9 mouse cellular contexts compared by ENCODE assay signal in the genomic region with DNA sequence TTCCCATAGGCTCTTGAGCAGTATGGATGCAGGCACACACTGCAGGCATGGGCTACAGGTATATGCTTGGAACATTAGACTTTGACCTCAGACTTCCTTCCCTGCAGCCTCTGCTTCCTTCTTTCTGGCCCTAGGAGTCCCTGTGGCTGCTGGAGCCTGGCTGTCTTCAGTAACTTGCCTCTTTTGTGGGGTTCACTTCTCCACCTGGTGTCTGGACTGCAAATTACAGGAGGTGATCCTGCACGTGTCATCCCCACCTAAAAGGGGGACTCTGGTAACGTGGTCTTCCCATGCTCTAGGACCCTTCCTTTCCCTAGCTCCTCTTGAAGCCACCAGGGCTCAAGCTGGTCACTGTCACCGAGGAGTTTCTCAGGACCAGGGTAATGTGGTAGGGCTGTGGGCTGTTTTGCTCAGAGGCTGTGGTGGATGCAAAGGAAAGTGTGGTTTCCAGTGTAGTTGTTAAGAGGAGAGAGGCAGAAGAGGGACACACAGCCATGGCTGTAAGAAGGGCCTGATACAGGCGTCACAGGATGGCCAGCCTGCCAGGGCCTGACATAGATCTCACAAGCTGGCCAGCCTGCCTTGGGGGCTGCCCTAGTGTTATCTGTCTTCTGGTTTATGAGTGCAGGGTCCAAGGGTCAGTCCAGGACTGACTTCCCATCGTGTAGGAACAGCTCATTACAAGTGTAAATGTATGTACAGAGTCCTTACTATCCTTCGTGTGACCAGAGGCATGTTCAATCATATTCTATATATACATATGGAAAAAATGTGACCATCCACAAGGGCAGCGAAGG. TPM values are rescaled to one million over a fixed set of nuclear protein-coding genes. Genes with fewer than 3 reads are reported as not detected.
DNase-seq lines count a peak whose midpoint lies in the region; ATAC-seq lines count a peak whose summit lies in the region.
"Had no signal": no experiment of that assay in that cellular context is flagged by ENCODE, and none has a peak within 500 bp of the region (broad histone marks: within the 10 kb centered on the region; RNA-seq: fewer than 3 reads in every experiment).

No protein-coding gene starts in this region.

- no peaks in the 10 kb centered on the region for H3K27me3 ChIP-seq in kidney, embryonic 15.5 days
- H3K27me3 ChIP-seq: embryonic facial prominence, embryonic 15.5 days had no signal

- no peak overlapping the region for H3K9ac ChIP-seq in kidney, embryonic 15.5 days
- H3K9ac ChIP-seq: embryonic facial prominence, embryonic 15.5 days had no signal

- H3K4me2 ChIP-seq in kidney, embryonic 15.5 days, result no peak overlapping the region
- H3K4me2 ChIP-seq: embryonic facial prominence, embryonic 15.5 days had no signal

- peaks cover 6% of the 10 kb centered on the region for H3K4me1 ChIP-seq in kidney, embryonic 15.5 days
- H3K4me1 ChIP-seq: embryonic facial prominence, embryonic 15.5 days had no signal

- WGBS in kidney, embryonic 15.5 days, result 54% methylated on average over 7 of the region's 7 CpGs

- no peak overlapping the region for H3K4me3 ChIP-seq in kidney, embryonic 15.5 days (replicated peaks)
- H3K4me3 ChIP-seq: embryonic facial prominence, embryonic 15.5 days had no signal

- peak; percentile 41 to 59 for DNase-seq in layer of hippocampus, postnatal 10 days (ENCODE audit: low spot score in 2 of 2)
- no peak for DNase-seq in layer of hippocampus, adult 9-10 months (ENCODE audit: low spot score)
- DNase-seq in R1 (ENCODE audit: low read depth, low spot score), result peak; percentile 68
- DNase-seq in embryo, embryonic 10.5 days (ENCODE audit: low spot score), result peak; percentile 32
- peak; percentile 38 for DNase-seq in lung, postnatal 10 days
- peak; percentile 73 to 77 for DNase-seq in thymus, postnatal 36 days
- no peak for DNase-seq in urinary bladder, postnatal 25 days (ENCODE audit: low spot score)

- no peaks in the 10 kb centered on the region for H3K9me3 ChIP-seq in kidney, embryonic 15.5 days (replicated peaks)
- H3K9me3 ChIP-seq: embryonic facial prominence, embryonic 15.5 days had no signal

- no peaks in the 10 kb centered on the region for H3K36me3 ChIP-seq in kidney, embryonic 15.5 days
- H3K36me3 ChIP-seq: embryonic facial prominence, embryonic 15.5 days had no signal

- ATAC-seq in kidney, embryonic 15.5 days (replicated peaks; ENCODE audit: low FRiP score), result peak; percentile 23; the same call in 1 of the 2 replicates

- no peak overlapping the region for H3K27ac ChIP-seq in kidney, embryonic 15.5 days
- H3K27ac ChIP-seq: embryonic facial prominence, embryonic 15.5 days had no signal

RNA-seq across cellular contexts. Expression of gene Iqgap2, which starts 59.6 kb away (rescaled TPM):
- total RNA-seq in layer of hippocampus, postnatal 10 days (2021), result 10 to 100 TPM; 29.0 to 31.0 TPM
- polyA plus RNA-seq in kidney, embryonic 15.5 days (2015; fragmentation: Nextera tagmentation; extraction: Ambion mirVana), result 10.1 and 10.6 TPM in 2 replicates

Comparison
In these comparisons a context has a peak if more than half of its experiments do, and no peak if none do; other contexts are left out.
1. DNase-seq: peak in layer of hippocampus, postnatal 10 days (2 of 2), R1 (single experiment), embryo, embryonic 10.5 days (single experiment), lung, postnatal 10 days (single experiment) and thymus, postnatal 36 days (2 of 2); none in layer of hippocampus, adult 9-10 months (single experiment) and urinary bladder, postnatal 25 days (single experiment).